Mouse (Mus musculus) left cerebral cortex, adult 18-20 months (tissue): ENCODE data around the gene Dmrta2. TPM values are rescaled to one million over a fixed set of nuclear protein-coding genes. Genes with fewer than 3 reads are reported as not detected.
A peak's percentile ranks its signal among the peaks of the same experiment; 100 is the strongest.

Experiments used
- DNase-seq, 2 experiments: peaks; one replicate each; pipeline ENCODE4 v3.0.0; 2021 to 2022; ENCODE audit warnings: low spot score in 2 of 2, mixed read lengths in 1 of 2
- total RNA-seq, 2 experiments: library from RNA; stranded (reverse); gene quantifications; 2 replicates each; pipeline ENCODE4 v1.2.3; 2021

Gene Dmrta2
- total RNA-seq, 2 experiments from 2014 or later, result 2.1 to 2.6 TPM

GRCm38 (mm10) chr4:110020255-110020654 is 42.4 kb downstream of the Dmrta2 start:
- DNase-seq, result peak; percentile 89 to 93

GRCm38 (mm10) chr4:110021956-110022625 is 44.2 kb downstream of the Dmrta2 start:
- DNase-seq, result peak; percentile 88 to 95

GRCm38 (mm10) chr4:110028461-110029188 is 50.8 kb downstream of the Dmrta2 start:
- peak in 1 of 2 experiments; percentile 58 for DNase-seq

GRCm38 (mm10) chr4:110029446-110029845 is 51.6 kb downstream of the Dmrta2 start:
- no peak for DNase-seq
